Mouse (Mus musculus) embryonic stem cell, embryonic (primary cell): ENCODE data around the gene Zfp553.

Experiments
- CTCF ChIA-PET, 4 experiments: fragments of 300-600 bp in 2 of 4; fragments of 350-600 bp in 2 of 4; sonication (Branson Sonifier 250); formaldehyde crosslinking; loops; one replicate each; lab custom pipeline; 2022; ENCODE audit warnings: inconsistent platforms in 2 of 4; lab: Charles Lee
- POLR2A ChIA-PET, 4 experiments: fragments of 300-600 bp in 2 of 4; fragments of 350-600 bp in 2 of 4; sonication (Branson Sonifier 250); formaldehyde crosslinking; loops; one replicate each; lab custom pipeline; 2022; ENCODE audit warnings: antibody characterized with exemption in 4 of 4, inconsistent platforms in 1 of 4; lab: Charles Lee

Zfp553 gene

DNA sequence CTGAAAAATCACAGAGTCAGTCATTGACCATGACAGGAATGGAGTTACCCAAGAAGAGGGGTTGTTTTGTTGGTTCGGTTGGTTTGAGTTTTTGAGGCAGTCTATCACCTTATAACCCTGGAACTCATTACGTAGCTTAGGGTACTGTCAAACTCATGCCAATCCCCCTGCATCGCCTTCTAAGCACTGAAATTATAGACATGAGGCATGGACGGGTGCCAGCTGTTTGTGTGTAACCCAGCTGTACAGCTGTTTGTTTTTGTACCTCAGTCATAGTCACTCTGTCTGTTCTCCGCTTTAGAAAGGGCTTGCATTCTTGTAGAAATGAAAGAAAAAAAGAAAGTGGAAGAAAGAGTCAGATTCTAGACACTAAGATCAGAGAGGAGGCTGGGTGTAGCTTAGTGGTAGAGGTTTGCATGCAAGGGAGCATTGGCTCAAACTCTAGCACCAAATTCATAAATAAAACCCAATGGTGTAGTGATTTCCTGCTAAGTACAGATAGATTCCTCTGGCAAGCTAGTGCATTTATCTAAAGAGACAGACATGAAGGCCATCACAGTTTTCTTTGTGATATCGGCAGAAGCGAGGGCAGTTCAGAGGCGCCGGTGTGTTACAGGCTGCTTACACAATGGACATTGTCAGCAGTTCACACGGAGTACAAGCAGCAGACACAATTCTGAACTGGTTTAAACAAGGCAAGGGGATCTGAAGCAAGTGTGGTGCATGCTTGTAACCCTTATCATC, 29.5 kb downstream of the Zfp553 start:
- ChIA-PET CTCF (interaction anchor here in 3 of 4 experiments (0.6 to 1.0 kb wide), 3 partner anchors 11 to 395 kb away, joined by 3 read pairs; partner anchors contain the start of gene Sephs2 (in 1 of the 3)), POLR2A (interaction anchor here in 3 of 4 experiments (0.8 to 2.0 kb wide), 9 partner anchors 8 to 25 kb away, joined by 3 to 9 read pairs (median 4); partner anchors contain the start of genes Sephs2 (in 2 of the 3) and Zfp771 (in 1 of the 3))

GRCm38 (mm10) chr7:127263526-127263925, 30.7 kb downstream of the Zfp553 start:
- ChIA-PET CTCF (no interaction called here), POLR2A (interaction anchor here in 2 of 4 experiments (0.5 to 2.0 kb wide), 3 partner anchors 10 to 102 kb away, joined by 3 to 9 read pairs (median 3); no protein-coding TSS in a partner anchor)

- ChIA-PET POLR2A (interaction anchor here (0.6 to 2.3 kb wide), 12 partner anchors 8 to 696 kb away, joined by 3 to 10 read pairs (median 4); partner anchors contain the start of genes Dctpp1 (in 2 of the 4) and Zfp771 (in 1 of the 4)), CTCF (interaction anchor here in 2 of 4 experiments (0.6 to 0.7 kb wide), 2 partner anchors 8 to 10 kb away, joined by 3 to 4 read pairs; no protein-coding TSS in a partner anchor)
Measured at GRCm38 (mm10) chr7:127270256-127270655, 37.4 kb downstream of the Zfp553 start.

- ChIA-PET POLR2A (interaction anchor here (0.6 to 2.3 kb wide), 12 partner anchors 9 to 696 kb away, joined by 3 to 10 read pairs (median 4); partner anchors contain the start of genes Dctpp1 (in 3 of the 4) and Zfp771 (in 1 of the 4)), CTCF (interaction anchor here in 1 of 4 experiments (0.6 kb wide), 2 partner anchors 10 to 13 kb away, joined by 4 read pairs; no protein-coding TSS in a partner anchor)
Measured at GRCm38 (mm10) chr7:127270666-127271065, 37.8 kb downstream of the Zfp553 start.

- POLR2A ChIA-PET = interaction anchor here in 3 of 4 experiments (1.0 to 3.8 kb wide), 7 partner anchors 9 to 38 kb away, joined by 3 to 35 read pairs (median 8); partner anchors contain the start of genes Dctpp1 (in 3 of the 3) and Zfp771 (in 1 of the 3)
- CTCF ChIA-PET = interaction anchor here in 1 of 4 experiments (0.6 kb wide), 1 partner anchor 13 kb away, joined by 4 read pairs; no protein-coding TSS in a partner anchor
Measured at GRCm38 (mm10) chr7:127271093-127271492, 38.2 kb downstream of the Zfp553 start.

DNA sequence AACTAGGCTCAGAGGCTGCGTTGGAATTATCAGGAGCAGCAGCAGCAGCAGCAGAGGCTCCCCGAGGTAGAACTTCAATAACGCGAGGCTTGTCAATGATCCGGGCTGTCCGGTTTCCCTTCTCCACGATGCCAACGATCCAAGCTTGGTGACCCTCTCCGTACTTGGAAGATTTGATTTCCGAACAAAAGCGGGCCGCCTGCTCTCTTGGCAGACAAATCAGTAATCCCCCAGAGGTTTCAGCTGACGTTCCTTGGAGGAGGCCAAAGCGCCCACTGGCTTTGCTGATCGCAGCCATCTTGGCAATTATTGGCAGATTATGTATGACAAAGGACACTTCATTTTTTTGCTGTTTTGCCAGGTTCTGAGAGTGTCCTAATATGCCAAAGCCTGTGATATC, 39.7 kb downstream of the Zfp553 start:
- ChIA-PET POLR2A (interaction anchor here (0.6 to 3.8 kb wide), 29 partner anchors 8 to 473 kb away, joined by 3 to 35 read pairs (median 4); partner anchors contain the start of genes Dctpp1 (in 3 of the 4), Zfp771 (in 3 of the 4), Sept1 (in 2 of the 4) and Zfp553 (in 2 of the 4)), CTCF (interaction anchor here in 2 of 4 experiments (0.7 to 1.0 kb wide), 2 partner anchors 12 to 39 kb away, joined by 3 read pairs; partner anchors contain the start of gene Dctpp1 (in 1 of the 2))

- CTCF ChIA-PET = interaction anchor here in 2 of 4 experiments (0.9 to 1.2 kb wide), 3 partner anchors 11 to 13 kb away, joined by 3 read pairs; partner anchors contain the start of gene Dctpp1 (in 1 of the 2)
- POLR2A ChIA-PET = interaction anchor here in 3 of 4 experiments (0.5 to 3.8 kb wide), 53 partner anchors 7 to 763 kb away, joined by 3 to 35 read pairs (median 4); partner anchors contain the start of genes Dctpp1 (in 3 of the 3), Zfp771 (in 3 of the 3), Itgal (in 2 of the 3) and Sept1 (in 2 of the 3)
Measured at GRCm38 (mm10) chr7:127273118-127273923, 40.5 kb downstream of the Zfp553 start.

- ChIA-PET POLR2A (interaction anchor here in 3 of 4 experiments (0.5 to 3.8 kb wide), 48 partner anchors 8 to 693 kb away, joined by 3 to 35 read pairs (median 4); partner anchors contain the start of genes Dctpp1 (in 3 of the 3), Itgal (in 2 of the 3), Sept1 (in 2 of the 3) and Zfp553 (in 2 of the 3)), CTCF (interaction anchor here in 2 of 4 experiments (0.9 to 1.2 kb wide), 2 partner anchors 12 to 14 kb away, joined by 3 read pairs; partner anchors contain the start of gene Dctpp1 (in 1 of the 2))
Measured at GRCm38 (mm10) chr7:127273925-127274789, 41.3 kb downstream of the Zfp553 start, which contains the start of gene Sephs2. Gene Sephs2, minus strand, starts transcription at chr7:127274055.

DNA sequence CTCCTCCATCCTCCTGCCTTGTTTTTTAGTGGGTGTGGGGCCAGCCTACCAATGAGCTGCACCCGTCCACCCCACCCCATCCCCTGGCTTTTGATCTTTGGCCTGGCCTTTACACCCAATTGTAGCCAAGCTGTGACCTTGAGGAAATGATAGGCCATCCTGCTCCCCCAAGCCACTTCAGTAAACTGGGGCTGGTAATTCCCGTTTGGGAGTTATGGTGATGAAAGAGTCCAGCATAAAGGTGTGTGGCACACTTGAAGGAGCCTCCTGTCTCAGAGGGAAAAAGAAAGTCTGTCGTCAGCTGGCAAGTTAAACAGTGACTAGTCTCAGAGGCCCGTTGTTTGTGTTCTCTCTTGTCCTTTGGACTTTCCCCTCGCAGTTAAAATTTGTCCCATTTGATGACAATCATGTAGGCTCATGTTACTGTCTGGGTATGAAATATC, 43.7 kb downstream of the Zfp553 start:
- ChIA-PET CTCF (no interaction called here), POLR2A (interaction anchor here in 2 of 4 experiments (0.8 to 1.4 kb wide), 4 partner anchors 10 to 23 kb away, joined by 3 to 6 read pairs (median 4); no protein-coding TSS in a partner anchor)

GRCm38 (mm10) chr7:127278311-127278710, 45.5 kb downstream of the Zfp553 start:
- ChIA-PET POLR2A (interaction anchor here in 3 of 4 experiments (0.5 to 1.7 kb wide), 17 partner anchors 10 to 475 kb away, joined by 3 to 7 read pairs (median 3); partner anchors contain the start of genes Sept1 (in 2 of the 3), Zfp553 (in 2 of the 3), Dctpp1 (in 1 of the 3) and Zfp771 (in 1 of the 3)), CTCF (interaction anchor here (0.5 to 2.5 kb wide), 9 partner anchors 8 to 547 kb away, joined by 3 to 15 read pairs (median 4); partner anchors contain the start of gene Dctpp1 (in 2 of the 4))

GRCm38 (mm10) chr7:127280092-127280491, 47.2 kb downstream of the Zfp553 start:
- ChIA-PET POLR2A (interaction anchor here in 2 of 4 experiments (0.8 to 2.3 kb wide), 4 partner anchors 20 to 30 kb away, joined by 3 to 7 read pairs (median 4); partner anchors contain the start of gene Dctpp1 (in 1 of the 2)), CTCF (interaction anchor here in 3 of 4 experiments (0.6 to 2.5 kb wide), 5 partner anchors 20 to 549 kb away, joined by 3 to 10 read pairs (median 3); partner anchors contain the start of genes Dctpp1 (in 1 of the 3) and Zfp771 (in 1 of the 3))

- POLR2A ChIA-PET = interaction anchor here in 3 of 4 experiments (0.5 to 2.3 kb wide), 5 partner anchors 8 to 254 kb away, joined by 3 to 7 read pairs (median 3); partner anchors contain the start of gene Dctpp1 (in 1 of the 3)
- CTCF ChIA-PET = interaction anchor here in 2 of 4 experiments (0.6 to 0.8 kb wide), 2 partner anchors 11 to 21 kb away, joined by 3 to 4 read pairs; partner anchors contain the start of gene Dctpp1 (in 1 of the 2)
Measured at GRCm38 (mm10) chr7:127281114-127281513, 48.3 kb downstream of the Zfp553 start.

DNA sequence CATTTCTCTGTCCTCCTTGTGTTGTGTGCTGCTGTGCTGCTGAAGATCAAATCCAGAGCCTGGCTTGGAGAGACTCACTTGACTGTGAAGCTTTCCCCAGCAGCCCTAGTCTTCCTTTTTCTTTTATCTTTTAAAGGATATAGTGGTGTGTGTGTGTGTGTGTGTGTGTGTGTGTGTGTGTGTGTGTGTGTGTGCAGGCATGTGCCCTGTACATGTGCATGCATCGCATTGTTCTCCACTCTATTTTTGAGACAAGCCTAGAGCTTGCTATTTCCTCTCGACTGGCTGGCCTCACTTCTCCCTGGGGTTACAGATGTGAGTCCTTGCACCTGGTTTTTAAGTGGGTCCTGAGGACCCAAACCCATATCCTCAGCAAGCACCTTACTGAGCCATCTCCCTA, 49.3 kb downstream of the Zfp553 start:
- POLR2A ChIA-PET = no interaction called here
- CTCF ChIA-PET = interaction anchor here in 3 of 4 experiments (0.6 to 1.0 kb wide), 5 partner anchors 22 to 667 kb away, joined by 3 to 5 read pairs (median 4); partner anchors contain the start of gene Dctpp1 (in 1 of the 3)

- ChIA-PET CTCF (interaction anchor here in 1 of 4 experiments (0.9 kb wide), 1 partner anchor 229 kb away, joined by 4 read pairs; no protein-coding TSS in a partner anchor), POLR2A (interaction anchor here in 1 of 4 experiments (1.1 kb wide), 1 partner anchor 25 kb away, joined by 3 read pairs; the partner anchor contains the start of gene Dctpp1)
Measured at GRCm38 (mm10) chr7:127285154-127285553, 52.3 kb downstream of the Zfp553 start.
